Mouse (Mus musculus) G1E (cell line): ENCODE data around the gene Sdhaf1. TPM values are rescaled to one million over a fixed set of nuclear protein-coding genes. Genes with fewer than 3 reads are reported as not detected.
A peak's percentile ranks its signal among the peaks of the same experiment; 100 is the strongest.

Source experiments
- ATAC-seq: 2 replicates; pipeline ENCODE4 v1.8.0; 2016; ENCODE audit warnings: mild to moderate bottlenecking; ENCODE audit not compliant: insufficient number of reproducible peaks, poor library complexity, low FRiP score, severe bottlenecking; ENCODE audit errors: extremely low read depth
- DNase-seq: peaks from one replicate; pipeline ENCODE4 v3.0.0; 2012; ENCODE audit warnings: low spot score
- H3K27me3 ChIP-seq: 2 replicates; pipeline ENCODE4 v1.6.1; 2012; ENCODE audit warnings: mild to moderate bottlenecking, low read length, inconsistent platforms; ENCODE audit not compliant: insufficient read depth
- H3K36me3 ChIP-seq: replicated peaks from 2 replicates; pipeline ENCODE3; 2012; ENCODE audit warnings: mild to moderate bottlenecking, inconsistent platforms
- H3K4me1 ChIP-seq: 2 replicates; pipeline ENCODE4 v1.6.1; 2012; ENCODE audit warnings: low read depth, low read length, inconsistent platforms, mixed read lengths; ENCODE audit not compliant: insufficient read depth
- H3K4me3 ChIP-seq: 2 replicates; pipeline ENCODE4 v1.5.1; 2012; ENCODE audit warnings: low read depth, mild to moderate bottlenecking, inconsistent platforms, low read length, moderate library complexity, mixed read lengths
- H3K9me3 ChIP-seq: replicated peaks from 2 replicates; pipeline ENCODE4 v1.6.1; 2012; ENCODE audit warnings: inconsistent platforms
- CTCF ChIP-seq: IDR thresholded peaks from 2 replicates; pipeline ENCODE4 v1.5.1; 2012; ENCODE audit warnings: low read depth, low read length, inconsistent platforms, mixed read lengths
- GATA1 ChIP-seq: IDR thresholded peaks from 2 replicates; pipeline ENCODE4 v1.6.1; 2012; ENCODE audit warnings: borderline replicate concordance, low read length, inconsistent platforms, mixed read lengths
- GATA2 ChIP-seq: IDR thresholded peaks from 2 replicates; pipeline ENCODE4 v1.6.1; 2012; ENCODE audit warnings: low read depth, low read length, inconsistent platforms, borderline replicate concordance
- POLR2AphosphoS5 ChIP-seq: IDR thresholded peaks from 2 replicates; pipeline ENCODE4 v1.6.1; 2012; ENCODE audit warnings: low read depth, low read length, inconsistent platforms; ENCODE audit not compliant: insufficient replicate concordance
- TAL1 ChIP-seq: conservative IDR thresholded peaks from 2 replicates; pipeline ENCODE4 v1.6.1; 2012; ENCODE audit warnings: low read depth, low read length, inconsistent platforms, mixed read lengths
- polyA plus RNA-seq: library from polyadenylated mRNA; stranded (reverse); fragments of >175 nt; gene quantifications from 2 replicates; pipeline ENCODE4 v1.2.3, GENCODE M21; 2012
- total RNA-seq, 2 experiments: library from RNA; stranded (forward) in 1 of 2; stranded (reverse) in 1 of 2; fragments of 200-1000 nt in 1 of 2; fragments of >200 nt in 1 of 2; fragmentation: Nextera tagmentation in 1 of 2; gene quantifications; 2 replicates each; pipeline ENCODE4 v1.2.3; 2014 to 2017

Sdhaf1 gene
- total and polyA plus RNA-seq, 3 experiments: 4.3 to 9.2 (median 8.9) TPM

GRCm38 (mm10) chr7:30321539-30322284 lies 2.0 kb downstream of the Sdhaf1 start, which contains the start of gene E130208F15Rik:
Gene E130208F15Rik, plus strand, starts transcription at chr7:30321740.
- Histone ChIP-seq H3K4me1 (peaks cover 35% of the 10 kb centered on the region), H3K9me3 (0 out of 2 replicates have a peak, but pooled peaks cover 3% of the 10 kb centered on the region), H3K36me3 (peaks cover 11% of the 10 kb centered on the region), H3K4me3 (peak within 1 kb of the TSS; percentile 89), H3K27me3 (no peaks in the 10 kb centered on the region)
- peak; percentile 78 for ATAC-seq
- TF ChIP-seq GATA2 (no peak), GATA1 (no peak), TAL1 (no peak), POLR2AphosphoS5 (no peak), CTCF (no peak)
- peak; percentile 80 for DNase-seq

GRCm38 (mm10) chr7:30320946-30321345 lies 2.7 kb downstream of the Sdhaf1 start:
- ATAC-seq (no peak), DNase-seq (no peak)
- H3K36me3 ChIP-seq: peaks cover 11% of the 10 kb centered on the region
- no peak for TF ChIP-seq TAL1
- TF ChIP-seq GATA2: no peak
- TF ChIP-seq POLR2AphosphoS5: no peak
- no peak for TF ChIP-seq GATA1
- no peak for TF ChIP-seq CTCF
- peaks cover 35% of the 10 kb centered on the region for H3K4me1 ChIP-seq
- no peaks in the 10 kb centered on the region for H3K27me3 ChIP-seq
- peak overlapping the region; percentile 89; the same call in 1 of the 2 replicates for H3K4me3 ChIP-seq
- H3K9me3 ChIP-seq: 0 out of 2 replicates have a peak, but pooled peaks cover 3% of the 10 kb centered on the region

GRCm38 (mm10) chr7:30318142-30318541 lies 5.6 kb downstream of the Sdhaf1 start:
- TF ChIP-seq GATA1 (no peak), POLR2AphosphoS5 (no peak), GATA2 (no peak), TAL1 (no peak), CTCF (no peak)
- no peak for DNase-seq
- H3K27me3 ChIP-seq: peaks cover 2% of the 10 kb centered on the region; the same call in 1 of the 2 replicates
- H3K9me3 ChIP-seq: no peaks in the 10 kb centered on the region
- no peak for ATAC-seq
- peaks cover 20% of the 10 kb centered on the region for H3K36me3 ChIP-seq
- no peak overlapping the region for H3K4me3 ChIP-seq
- H3K4me1 ChIP-seq: peaks cover 50% of the 10 kb centered on the region

GRCm38 (mm10) chr7:30315559-30316529 lies 7.9 kb downstream of the Sdhaf1 start:
- no peak for DNase-seq
- Histone ChIP-seq H3K27me3 (peaks cover 2% of the 10 kb centered on the region; the same call in 1 of the 2 replicates), H3K9me3 (no peaks in the 10 kb centered on the region), H3K4me1 (peaks cover 34% of the 10 kb centered on the region), H3K4me3 (no peak overlapping the region), H3K36me3 (peaks cover 40% of the 10 kb centered on the region)
- ATAC-seq: no peak
- TF ChIP-seq TAL1 (no peak), CTCF (no peak)

GRCm38 (mm10) chr7:30314721-30315155 lies 9.0 kb downstream of the Sdhaf1 start, which contains the start of gene Syne4:
Gene Syne4, plus strand, starts transcription at chr7:30314807.
- peaks cover 2% of the 10 kb centered on the region; the same call in 1 of the 2 replicates for H3K27me3 ChIP-seq
- H3K9me3 ChIP-seq: no peaks in the 10 kb centered on the region
- H3K4me3 ChIP-seq: peak within 1 kb of the TSS; percentile 47; the same call in 1 of the 2 replicates
- peaks cover 28% of the 10 kb centered on the region for H3K4me1 ChIP-seq
- DNase-seq (no peak), ATAC-seq (no peak; the same call in 1 of the 2 replicates)
- TF ChIP-seq POLR2AphosphoS5 (no peak), CTCF (no peak), GATA1 (no peak), TAL1 (no peak), GATA2 (no peak)
- peaks cover 41% of the 10 kb centered on the region for H3K36me3 ChIP-seq

- Histone ChIP-seq H3K9me3 (no peaks in the 10 kb centered on the region), H3K4me3 (0 out of 2 replicates have a peak overlapping the region, but pooled peaks have one; percentile 23), H3K4me1 (peaks cover 33% of the 10 kb centered on the region), H3K36me3 (peaks cover 41% of the 10 kb centered on the region), H3K27me3 (peaks cover 2% of the 10 kb centered on the region; the same call in 1 of the 2 replicates)
- DNase-seq: no peak
- TF ChIP-seq CTCF (no peak), TAL1 (no peak), GATA1 (no peak), POLR2AphosphoS5 (no peak), GATA2 (no peak)
- no peak for ATAC-seq
Measured at GRCm38 (mm10) chr7:30313666-30314320, 9.9 kb downstream of the Sdhaf1 start.
